Mouse (Mus musculus) frontal cortex, adult 2 months (tissue): ENCODE data around the gene Slc7a1. TPM values are rescaled to one million over a fixed set of nuclear protein-coding genes. Genes with fewer than 3 reads are reported as not detected.

ENCODE experiments used
- DNase-seq, 2 experiments: peaks; one replicate each; pipeline ENCODE4 v3.0.0; 2022; ENCODE audit warnings: low spot score in 1 of 2; ENCODE audit errors: extremely low spot score in 1 of 2
- polyA plus RNA-seq: library from polyadenylated mRNA; depleted of rRNA; stranded (reverse); fragments of >200 nt; gene quantifications from 2 replicates; pipeline ENCODE4 v1.2.3, GENCODE M21; 2012; rRNA removed

The Slc7a1 gene
- 10.3 and 11.4 TPM in 2 replicates for polyA plus RNA-seq

GRCm38 (mm10) chr5:148399660-148400443, at the start of gene Slc7a1:
Gene Slc7a1 (minus strand): TSS chr5:148399904.
- DNase-seq, result peak; percentile 62 to 92

- DNase-seq, result no peak
These were observed 45.3 kb upstream of the Slc7a1 start for GRCm38 (mm10) chr5:148444974-148445373.

- DNase-seq, result no peak
These were observed 44.0 kb upstream of the Slc7a1 start for GRCm38 (mm10) chr5:148443734-148444133.

- DNase-seq, result no peak
These were observed 36.0 kb upstream of the Slc7a1 start for GRCm38 (mm10) chr5:148435660-148436059.

GRCm38 (mm10) chr5:148432121-148432520, 32.4 kb upstream of the Slc7a1 start:
- DNase-seq, result no peak

GRCm38 (mm10) chr5:148428846-148429245, 29.1 kb upstream of the Slc7a1 start:
- DNase-seq, result no peak

- DNase-seq, result no peak
These were observed 25.4 kb upstream of the Slc7a1 start for GRCm38 (mm10) chr5:148425136-148425535.

GRCm38 (mm10) chr5:148421326-148421725, 21.6 kb upstream of the Slc7a1 start:
- no peak for DNase-seq

GRCm38 (mm10) chr5:148419112-148419526, 19.4 kb upstream of the Slc7a1 start:
- no peak for DNase-seq

GRCm38 (mm10) chr5:148418436-148418835, 18.7 kb upstream of the Slc7a1 start:
- DNase-seq, result no peak

- no peak for DNase-seq
These were observed 18.1 kb upstream of the Slc7a1 start for GRCm38 (mm10) chr5:148417756-148418155.

GRCm38 (mm10) chr5:148416461-148416860, 16.8 kb upstream of the Slc7a1 start:
- DNase-seq, result no peak

GRCm38 (mm10) chr5:148414233-148414632, 14.5 kb upstream of the Slc7a1 start:
- no peak for DNase-seq

GRCm38 (mm10) chr5:148412504-148412903, 12.8 kb upstream of the Slc7a1 start:
- DNase-seq, result no peak

- DNase-seq, result no peak
These were observed 9.8 kb upstream of the Slc7a1 start for GRCm38 (mm10) chr5:148409465-148409864.

- DNase-seq, result no peak
These were observed 7.2 kb upstream of the Slc7a1 start for GRCm38 (mm10) chr5:148406913-148407312.

- no peak for DNase-seq
These were observed 4.8 kb upstream of the Slc7a1 start for GRCm38 (mm10) chr5:148404548-148404947.

GRCm38 (mm10) chr5:148402641-148403040, 2.9 kb upstream of the Slc7a1 start:
- DNase-seq, result peak in 1 of 2 experiments; percentile 38

GRCm38 (mm10) chr5:148398766-148399659, 691 bp downstream of the Slc7a1 start:
- DNase-seq, result no peak

- no peak for DNase-seq
These were observed 1.3 kb downstream of the Slc7a1 start for GRCm38 (mm10) chr5:148398451-148398765.

GRCm38 (mm10) chr5:148397911-148398310, 1.8 kb downstream of the Slc7a1 start:
- DNase-seq, result no peak

GRCm38 (mm10) chr5:148397418-148397817, 2.3 kb downstream of the Slc7a1 start:
- no peak for DNase-seq
